Mouse (Mus musculus) liver, embryonic 15.5 days (tissue): ENCODE data around the gene Olfr199. TPM values are rescaled to one million over a fixed set of nuclear protein-coding genes. Genes with fewer than 3 reads are reported as not detected.
"Not testable (repeated sequence)": the region's sequence is repeated elsewhere in the genome, so short reads cannot be mapped to it uniquely, and the experiment has no call there.

Source experiments
- ATAC-seq: fragments of 200-750 bp; cut with Nextera tagmentation; 2 replicates; pipeline ENCODE4 v1.8.0; 2017; ENCODE audit warnings: moderate number of reproducible peaks, mild to moderate bottlenecking, moderate library complexity; ENCODE audit not compliant: insufficient read depth
- H3K27ac ChIP-seq: fragments of 300-500 bp; sonication (generic); replicated peaks from 2 replicates; pipeline ENCODE4 v1.5.1; 2015; ENCODE audit warnings: mild to moderate bottlenecking, inconsistent platforms
- H3K27me3 ChIP-seq: fragments of 300-500 bp; sonication (generic); 2 replicates; pipeline ENCODE4 v1.6.1; 2015; ENCODE audit warnings: mild to moderate bottlenecking, inconsistent platforms
- H3K36me3 ChIP-seq: fragments of 300-500 bp; sonication (generic); replicated peaks from 2 replicates; pipeline ENCODE4 v1.6.1; 2015; ENCODE audit warnings: moderate library complexity, mild to moderate bottlenecking, inconsistent platforms
- H3K4me1 ChIP-seq: fragments of 300-500 bp; sonication (generic); replicated peaks from 2 replicates; pipeline ENCODE4 v1.6.1; 2015; ENCODE audit warnings: inconsistent platforms
- H3K4me2 ChIP-seq: fragments of 300-500 bp; sonication (generic); 2 replicates; pipeline ENCODE4 v1.6.1; 2015; ENCODE audit warnings: moderate library complexity, mild to moderate bottlenecking, inconsistent platforms
- H3K4me3 ChIP-seq: fragments of 300-500 bp; sonication (generic); replicated peaks from 2 replicates; pipeline ENCODE4 v1.5.1; 2015; ENCODE audit warnings: mild to moderate bottlenecking, inconsistent platforms
- H3K9ac ChIP-seq: fragments of 300-500 bp; sonication (generic); 2 replicates; pipeline ENCODE4 v1.6.1; 2015; ENCODE audit warnings: moderate library complexity, mild to moderate bottlenecking, inconsistent platforms
- H3K9me3 ChIP-seq: fragments of 300-500 bp; sonication (generic); replicated peaks from 2 replicates; pipeline ENCODE4 v1.6.1; 2016; ENCODE audit warnings: inconsistent platforms
- WGBS: fragments of 180-500 bp; shearing (Covaris S2); methylation state at CpG from one replicate; pipeline ENCODE4 v1.1.7; 2015; ENCODE audit warnings: mixed read lengths; ENCODE audit not compliant: insufficient replicate concordance; 5-methylcytosine and 5-hydroxymethylcytosine counted together
- polyA plus RNA-seq: library from polyadenylated mRNA; unstranded; fragments of >200 nt; fragmentation: Nextera tagmentation; extraction: Ambion mirVana; gene quantifications from 2 replicates; pipeline ENCODE4 v1.2.1, GENCODE M21; 2015

Gene Olfr199
- not detected in 2 replicates for polyA plus RNA-seq

DNA sequence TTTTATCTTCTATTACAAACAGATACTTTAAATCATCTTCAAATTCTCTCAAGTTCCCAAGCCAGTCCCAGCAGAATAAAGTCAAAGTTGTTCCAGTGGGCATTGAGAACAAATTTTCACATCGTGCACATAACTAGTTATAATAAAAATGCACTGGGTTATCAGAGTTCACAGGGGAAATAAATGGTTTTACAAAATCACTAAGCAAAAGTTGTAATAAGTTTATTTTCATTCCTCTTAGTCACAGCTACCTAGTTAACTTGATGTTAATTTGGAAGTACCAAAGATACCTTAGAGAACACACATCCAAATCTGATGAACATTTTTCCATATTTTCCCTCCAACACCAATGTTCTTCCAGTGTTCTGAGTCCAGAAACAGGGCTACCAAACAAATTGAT is at the start of gene Olfr199:
Olfr199 (minus strand) TSS at position 101 of the 400 bp plus-strand sequence.
- H3K36me3 ChIP-seq, H3K27ac ChIP-seq, H3K4me2 ChIP-seq, H3K9me3 ChIP-seq, H3K4me3 ChIP-seq, H3K9ac ChIP-seq, ATAC-seq, H3K4me1 ChIP-seq, H3K27me3 ChIP-seq: not testable (repeated sequence)
- WGBS: 39% methylated on average over 1 of the region's 1 CpGs

DNA sequence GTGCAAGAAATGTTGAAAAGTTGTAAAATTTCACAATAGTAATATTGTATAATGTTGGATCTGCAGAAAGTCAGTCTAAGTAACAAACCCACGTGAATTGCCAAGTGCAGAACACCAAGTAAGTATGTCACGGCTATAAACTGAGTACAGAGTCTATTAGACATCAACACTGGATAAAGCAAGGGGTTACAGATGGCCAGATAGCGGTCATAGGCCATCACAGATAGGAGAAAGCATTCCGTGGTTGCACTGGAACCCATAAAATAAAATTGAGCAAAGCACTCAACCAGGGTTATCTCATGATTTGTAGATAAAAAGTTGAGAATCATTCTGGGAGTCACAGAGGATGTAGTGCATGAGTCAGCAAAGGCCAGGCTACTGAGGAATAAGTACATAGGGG is 49.5 kb upstream of the Olfr199 start:
- H3K4me1 ChIP-seq, H3K27ac ChIP-seq, ATAC-seq, H3K36me3 ChIP-seq, H3K9me3 ChIP-seq, H3K4me3 ChIP-seq, H3K27me3 ChIP-seq, H3K9ac ChIP-seq, H3K4me2 ChIP-seq: not testable (repeated sequence)
- 50% methylated on average over 4 of the region's 4 CpGs for WGBS

DNA sequence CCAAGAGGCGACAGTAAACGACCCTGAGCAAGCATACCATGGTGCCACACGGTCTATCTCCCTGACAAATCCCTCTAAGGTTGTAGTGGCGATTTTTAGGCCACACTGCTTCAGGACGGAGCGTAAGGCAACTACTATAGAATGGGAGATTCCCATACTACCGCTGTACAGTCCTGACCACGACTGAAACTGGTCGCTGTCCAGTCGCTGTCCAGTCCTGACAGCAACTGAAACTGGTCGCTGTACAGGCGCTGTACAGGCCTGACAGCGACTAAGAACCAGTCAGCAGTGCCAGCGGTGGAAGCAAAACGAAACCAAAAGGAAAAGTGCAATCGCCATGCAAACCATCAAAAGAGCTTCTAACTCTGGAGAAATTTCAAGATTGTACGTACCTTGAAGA is 30.1 kb upstream of the Olfr199 start:
- 0 out of 2 replicates have a peak, but pooled peaks cover 4% of the 10 kb centered on the region for H3K9me3 ChIP-seq
- WGBS: 72% methylated on average over 17 of the region's 17 CpGs
- ATAC-seq: no peak
- H3K4me3 ChIP-seq: no peak overlapping the region
- H3K27ac ChIP-seq: no peak overlapping the region
- H3K9ac ChIP-seq: no peak overlapping the region
- no peaks in the 10 kb centered on the region for H3K27me3 ChIP-seq
- H3K4me1 ChIP-seq: no peaks in the 10 kb centered on the region
- H3K4me2 ChIP-seq: no peak overlapping the region
- no peaks in the 10 kb centered on the region for H3K36me3 ChIP-seq

DNA sequence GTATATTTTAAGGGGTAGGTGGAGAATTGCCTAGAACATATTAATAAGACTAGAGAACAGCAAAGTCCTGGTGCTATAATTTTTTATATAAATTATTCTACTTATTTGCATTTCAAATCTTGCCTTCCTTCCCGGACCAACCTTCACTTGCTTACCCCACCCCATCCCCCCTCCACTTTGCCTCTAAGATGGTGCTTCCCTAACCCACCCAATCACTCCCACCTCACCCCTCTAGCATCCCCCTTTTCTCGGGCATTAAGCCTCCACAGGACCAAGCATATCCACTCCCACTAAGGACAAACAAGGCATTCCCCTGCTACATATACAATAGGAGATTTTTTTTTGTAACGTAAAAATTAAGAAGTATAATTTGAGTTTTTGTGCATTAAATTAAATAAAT is 1.7 kb downstream of the Olfr199 start:
- H3K9me3 ChIP-seq, H3K27ac ChIP-seq, H3K9ac ChIP-seq, ATAC-seq, H3K4me3 ChIP-seq, H3K4me2 ChIP-seq, H3K4me1 ChIP-seq, H3K36me3 ChIP-seq, H3K27me3 ChIP-seq: not testable (repeated sequence)
- 55% methylated on average over 3 of the region's 3 CpGs for WGBS

DNA sequence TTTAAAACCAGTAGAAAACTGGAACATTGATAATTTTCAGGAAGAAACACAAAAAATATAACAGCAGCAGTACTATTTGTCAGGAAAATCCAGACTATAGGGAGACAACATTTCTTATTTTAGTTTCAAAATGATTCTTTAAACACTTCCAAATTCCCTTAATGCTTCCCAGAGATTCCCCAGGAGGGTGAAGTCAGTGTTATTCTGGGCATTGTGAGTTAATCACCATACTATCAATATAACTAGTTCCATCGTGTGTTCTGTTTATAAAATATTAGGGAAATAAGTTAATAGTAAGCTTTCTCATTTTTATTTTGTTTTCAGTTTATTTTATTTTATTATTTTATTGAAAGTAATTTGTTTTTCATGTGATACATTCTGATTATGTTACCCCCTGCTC is 16.1 kb downstream of the Olfr199 start, which contains the start of gene Olfr198:
Olfr198 (minus strand) TSS at position 101 of the 400 bp plus-strand sequence.
- 49% methylated on average over 1 of the region's 1 CpGs for WGBS
- H3K9ac ChIP-seq, ATAC-seq, H3K27ac ChIP-seq, H3K4me2 ChIP-seq, H3K4me1 ChIP-seq, H3K9me3 ChIP-seq, H3K27me3 ChIP-seq, H3K4me3 ChIP-seq, H3K36me3 ChIP-seq: not testable (repeated sequence)

DNA sequence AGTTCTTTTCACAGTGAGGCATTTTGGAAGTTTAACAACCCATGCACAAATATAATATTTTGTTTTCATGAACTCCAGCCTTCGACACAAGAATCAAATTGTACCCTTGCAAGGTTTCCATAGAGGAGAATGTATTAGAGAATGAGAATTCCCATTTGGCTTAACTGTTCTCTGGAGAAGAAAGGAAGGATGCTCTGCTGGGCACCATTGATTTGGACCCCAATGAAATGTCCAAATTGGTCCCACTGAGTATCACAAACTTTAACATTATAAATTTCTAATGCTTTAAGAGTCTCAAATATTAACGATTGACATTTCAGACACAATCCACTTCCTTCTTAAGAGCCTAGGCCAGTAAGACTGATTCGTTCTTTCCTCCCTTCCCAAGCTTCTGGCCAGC is 49.2 kb downstream of the Olfr199 start, which contains the start of gene Olfr196:
Olfr196 (minus strand) TSS at position 101 of the 400 bp plus-strand sequence.
- Histone ChIP-seq H3K9me3 (no peaks in the 10 kb centered on the region), H3K27me3 (no peaks in the 10 kb centered on the region), H3K4me2 (no peak within 1 kb of the TSS), H3K4me3 (no peak within 1 kb of the TSS), H3K4me1 (no peaks in the 10 kb centered on the region), H3K36me3 (no peaks in the 10 kb centered on the region), H3K9ac (no peak within 1 kb of the TSS), H3K27ac (no peak within 1 kb of the TSS)
- 40% methylated on average over 3 of the region's 3 CpGs for WGBS
- no peak for ATAC-seq

Other genes with a start within 250 kb of the Olfr199 start
- gene Olfr183, start 224.4 kb downstream of the Olfr199 start, polyA plus RNA-seq: not detected in 2 replicates
- not detected in 2 replicates for gene Olfr186, start 189.5 kb downstream of the Olfr199 start, polyA plus RNA-seq
- gene Olfr187, start 180.0 kb downstream of the Olfr199 start, polyA plus RNA-seq: not detected in 2 replicates
- not detected in 2 replicates for gene Olfr190, start 141.8 kb downstream of the Olfr199 start, polyA plus RNA-seq
- not detected in 2 replicates for gene Olfr191, start 129.9 kb downstream of the Olfr199 start, polyA plus RNA-seq
- not detected in 2 replicates for gene Olfr193, start 107.9 kb downstream of the Olfr199 start, polyA plus RNA-seq
- not detected in 2 replicates for gene Olfr194, start 98.7 kb downstream of the Olfr199 start, polyA plus RNA-seq
- gene Olfr195, start 72.7 kb downstream of the Olfr199 start, polyA plus RNA-seq: not detected in 2 replicates
- not detected in 2 replicates for gene Olfr196, start 49.3 kb downstream of the Olfr199 start, polyA plus RNA-seq
- gene Olfr198, start 16.2 kb downstream of the Olfr199 start, polyA plus RNA-seq: not detected in 2 replicates
- 0.07 and 0.10 TPM in 2 replicates for gene Olfr201, start 52.9 kb upstream of the Olfr199 start, polyA plus RNA-seq
- not detected in 2 replicates for gene Olfr202, start 67.0 kb upstream of the Olfr199 start, polyA plus RNA-seq
- gene Olfr203, start 79.1 kb upstream of the Olfr199 start, polyA plus RNA-seq: not detected in 2 replicates
- gene Olfr204, start 98.5 kb upstream of the Olfr199 start, polyA plus RNA-seq: not detected in 2 replicates
- not detected in 2 replicates for gene Olfr205, start 111.4 kb upstream of the Olfr199 start, polyA plus RNA-seq
- not detected in 2 replicates for gene Olfr206, start 129.5 kb upstream of the Olfr199 start, polyA plus RNA-seq
- not detected in 2 replicates for gene Olfr209, start 144.2 kb upstream of the Olfr199 start, polyA plus RNA-seq
- not detected in 2 replicates for gene Gabrr3, start 187.6 kb upstream of the Olfr199 start, polyA plus RNA-seq